Mouse (Mus musculus) layer of hippocampus, postnatal 10 days (tissue): ENCODE measurements at regions not wholly inside any gene's neighbourhood (a gene's known extent, or its start where the extent isn't known, plus 50 kb on each side); places are given as distances from the start of the nearest gene placed in this dataset.
A peak's percentile ranks its signal among the peaks of the same experiment; 100 is the strongest.
"Not testable (repeated sequence)": the region's sequence is repeated elsewhere in the genome, so short reads cannot be mapped to it uniquely, and the experiment has no call there.

Experiments used
- DNase-seq, 2 experiments: peaks; one replicate each; pipeline ENCODE4 v3.0.0; 2021; ENCODE audit warnings: low spot score in 2 of 2

- no peak for DNase-seq
Observed at GRCm38 (mm10) chr8:18021196-18021595, 956.9 kb downstream of the Defb40 start.

GRCm38 (mm10) chr8:18007567-18007966, 970.5 kb downstream of the Defb40 start:
- no peak for DNase-seq

- DNase-seq: no peak
Observed at GRCm38 (mm10) chr8:18005660-18006059, 972.4 kb downstream of the Defb40 start.

- no peak for DNase-seq
Observed at GRCm38 (mm10) chr8:18000750-18001149, 977.3 kb downstream of the Defb40 start.

- DNase-seq: no peak
Observed at GRCm38 (mm10) chr8:17984779-17985178, 993.3 kb downstream of the Defb40 start.

- DNase-seq: no peak
Observed at GRCm38 (mm10) chr8:17948848-17949247, 1029.2 kb downstream of the Defb40 start.

GRCm38 (mm10) chr8:17948053-17948834, 1029.8 kb downstream of the Defb40 start:
- DNase-seq: peak in 1 of 2 experiments; percentile 11

GRCm38 (mm10) chr8:17934696-17935095, 1043.4 kb downstream of the Defb40 start:
- DNase-seq: no peak

GRCm38 (mm10) chr8:17909316-17909715, 1068.7 kb downstream of the Defb40 start:
- no peak for DNase-seq

- DNase-seq: not testable (repeated sequence)
Observed at GRCm38 (mm10) chr8:17888598-17888997, 1089.5 kb downstream of the Defb40 start.

GRCm38 (mm10) chr8:17863388-17863787, 1114.7 kb downstream of the Defb40 start:
- no peak for DNase-seq
